Mouse (Mus musculus) bone marrow macrophage, adult 2 months (primary cell): ENCODE data around the gene Slc4a8. TPM values are rescaled to one million over a fixed set of nuclear protein-coding genes. Genes with fewer than 3 reads are reported as not detected.

Experiments
- H3K27ac ChIP-seq: 2 replicates; pipeline ENCODE4 v1.5.1; 2012; ENCODE audit warnings: low read depth, low read length; ENCODE audit not compliant: insufficient read depth
- H3K4me1 ChIP-seq: 2 replicates; pipeline ENCODE4 v1.6.1; 2012; ENCODE audit warnings: low read length; ENCODE audit not compliant: control insufficient read depth, insufficient read depth
- H3K4me3 ChIP-seq: 2 replicates; pipeline ENCODE4 v1.5.1; 2012; ENCODE audit warnings: mild to moderate bottlenecking, low read length, moderate library complexity; ENCODE audit not compliant: insufficient read depth
- CTCF ChIP-seq: IDR thresholded peaks from 2 replicates; pipeline ENCODE4 v1.5.1; 2012; ENCODE audit warnings: low read depth, mild to moderate bottlenecking, low read length, moderate library complexity
- POLR2A ChIP-seq: IDR thresholded peaks from 2 replicates; pipeline ENCODE4 v1.6.1; 2012; ENCODE audit warnings: mild to moderate bottlenecking, low read depth, low read length, borderline replicate concordance
- polyA plus RNA-seq: library from polyadenylated mRNA; stranded (reverse); fragments of >200 nt; gene quantifications from 2 replicates; pipeline ENCODE4 v1.2.4, GENCODE M21; 2012; ENCODE audit not compliant: missing spikeins, insufficient read depth, insufficient read length

The Slc4a8 gene
- polyA plus RNA-seq, 1 experiment = not detected

DNA sequence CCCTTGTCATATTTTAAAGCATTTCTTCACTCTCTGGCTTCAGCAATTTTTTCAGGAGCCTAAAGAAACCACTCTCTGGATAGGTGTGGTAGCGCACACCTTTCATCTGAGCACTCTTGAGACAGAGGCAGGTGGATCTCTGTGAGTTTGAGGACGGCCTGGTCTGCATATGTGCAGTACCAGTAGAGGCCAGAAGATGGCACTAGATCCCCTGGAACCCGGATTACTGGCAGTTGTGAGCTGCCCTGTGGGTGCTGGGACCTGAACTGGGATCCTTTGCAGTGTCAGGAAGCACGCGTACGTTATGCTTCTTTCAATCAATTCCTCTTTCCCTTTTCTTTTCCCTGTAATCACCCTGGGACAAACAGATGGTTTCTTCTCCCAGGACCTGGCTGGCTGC is 85.6 kb downstream of the Slc4a8 start:
- H3K27ac ChIP-seq = no peak overlapping the region
- no peak overlapping the region for H3K4me3 ChIP-seq
- H3K4me1 ChIP-seq = no peaks in the 10 kb centered on the region
- TF ChIP-seq CTCF = no peak
- no peak for TF ChIP-seq POLR2A

- no peak overlapping the region for H3K4me3 ChIP-seq
- H3K4me1 ChIP-seq = no peaks in the 10 kb centered on the region
- no peak overlapping the region for H3K27ac ChIP-seq
- TF ChIP-seq POLR2A = no peak
- no peak for TF ChIP-seq CTCF
These were observed 96.0 kb downstream of the Slc4a8 start for GRCm38 (mm10) chr15:100857586-100857985.

DNA sequence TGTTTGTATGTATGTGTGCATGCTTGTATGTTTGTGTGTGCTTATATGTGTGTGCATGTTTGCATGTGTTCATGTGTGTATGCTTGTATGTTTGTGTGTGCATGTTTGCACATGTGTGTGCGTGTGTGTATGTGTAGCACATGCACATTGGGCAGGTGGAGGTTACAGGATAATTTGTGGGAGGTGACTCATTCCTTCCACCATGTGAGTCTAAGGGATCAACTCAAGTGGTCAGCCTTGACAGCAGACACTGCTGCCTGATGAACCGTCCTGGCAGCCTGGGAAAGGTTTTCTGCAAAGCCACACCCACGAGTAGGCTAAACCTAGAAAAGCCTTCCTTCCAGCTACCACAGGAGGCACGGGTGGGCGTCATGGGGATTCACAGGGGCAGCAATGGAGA is 99.3 kb downstream of the Slc4a8 start:
- TF ChIP-seq POLR2A = no peak
- TF ChIP-seq CTCF = no peak
- no peaks in the 10 kb centered on the region for H3K4me1 ChIP-seq
- no peak overlapping the region for H3K4me3 ChIP-seq
- H3K27ac ChIP-seq = no peak overlapping the region

DNA sequence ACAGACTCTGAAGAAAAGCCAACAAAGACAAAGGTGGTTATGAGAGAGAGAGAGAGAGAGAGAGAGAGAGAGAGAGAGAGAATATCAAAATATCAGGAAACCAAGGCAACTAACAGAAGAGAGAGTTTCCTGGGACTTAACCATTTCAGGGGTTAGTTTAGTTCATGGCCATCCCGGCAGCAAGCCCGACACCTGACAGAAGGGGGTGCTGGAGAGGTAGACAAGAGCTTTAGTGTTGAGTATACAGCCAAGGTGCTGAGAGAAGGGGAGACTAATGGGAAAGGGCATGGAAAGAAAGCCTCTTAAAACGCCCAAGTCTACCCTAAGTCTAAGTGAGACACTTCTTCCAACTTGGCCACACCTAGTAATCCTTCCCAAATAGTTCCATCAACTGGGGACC is 104.0 kb downstream of the Slc4a8 start:
- no peak overlapping the region for H3K4me3 ChIP-seq
- TF ChIP-seq CTCF = no peak
- no peak for TF ChIP-seq POLR2A
- H3K27ac ChIP-seq = no peak overlapping the region
- H3K4me1 ChIP-seq = 0 out of 2 replicates have a peak, but pooled peaks cover 3% of the 10 kb centered on the region

DNA sequence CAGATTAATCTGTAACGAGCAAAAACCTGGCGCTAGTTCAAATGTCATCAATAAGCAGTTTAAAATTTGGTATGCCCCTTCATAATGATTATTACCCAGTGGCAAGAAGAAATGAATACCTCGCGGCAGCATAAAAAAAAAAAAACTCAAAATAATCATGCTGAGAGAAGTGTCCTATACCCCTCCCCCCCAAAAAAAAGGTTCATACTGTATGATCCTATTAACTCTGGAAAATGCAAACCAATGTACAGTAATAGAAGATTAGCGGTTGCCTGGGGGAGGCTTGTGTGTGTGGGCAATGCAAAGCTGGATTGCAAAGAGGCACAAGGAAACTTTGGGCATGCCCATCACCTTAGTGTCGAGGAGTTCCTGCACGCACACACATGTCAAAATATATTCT is 108.0 kb downstream of the Slc4a8 start, which contains the start of gene Scn8a:
TSS of gene Scn8a (plus strand) at position 301 of the 400 bp plus-strand sequence.
- no peak within 1 kb of the TSS for H3K27ac ChIP-seq
- TF ChIP-seq POLR2A = no peak
- TF ChIP-seq CTCF = no peak
- peak within 1 kb of the TSS; percentile 38 for H3K4me3 ChIP-seq
- 0 out of 2 replicates have a peak, but pooled peaks cover 3% of the 10 kb centered on the region for H3K4me1 ChIP-seq

- H3K4me1 ChIP-seq = 0 out of 2 replicates have a peak, but pooled peaks cover 3% of the 10 kb centered on the region
These were observed 108.6 kb downstream of the Slc4a8 start for GRCm38 (mm10) chr15:100870001-100870774.

DNA sequence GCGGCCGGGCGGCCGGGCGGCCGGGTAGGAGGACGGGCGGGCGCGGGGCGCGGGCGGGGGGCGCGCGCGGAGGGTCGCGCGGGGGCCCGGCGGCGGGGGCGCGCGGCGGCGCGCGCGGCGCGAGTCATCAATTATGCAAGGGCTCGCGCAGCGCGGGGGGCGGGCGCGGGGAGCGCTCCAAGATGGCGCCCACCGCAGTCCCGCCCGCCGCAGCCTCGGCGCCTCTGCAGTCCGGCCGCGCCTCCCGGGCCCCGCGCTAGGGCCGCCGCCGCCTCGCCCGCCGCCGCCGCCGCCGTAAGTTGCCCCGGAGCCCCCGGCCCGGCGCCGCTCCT is 109.2 kb downstream of the Slc4a8 start:
- H3K4me1 ChIP-seq = 0 out of 2 replicates have a peak, but pooled peaks cover 3% of the 10 kb centered on the region
- H3K4me3 ChIP-seq = peak overlapping the region; percentile 35
- no peak overlapping the region for H3K27ac ChIP-seq
- TF ChIP-seq CTCF (no peak), POLR2A (no peak)

More at GRCm38 (mm10) chr15:100870001-100870774, 108.6 kb downstream of the Slc4a8 start:
- TF ChIP-seq POLR2A = no peak
- peak; percentile 25; the same call in 1 of the 2 replicates for TF ChIP-seq CTCF
- H3K4me3 ChIP-seq = peak overlapping the region; percentile 38
- H3K27ac ChIP-seq = no peak overlapping the region

DNA sequence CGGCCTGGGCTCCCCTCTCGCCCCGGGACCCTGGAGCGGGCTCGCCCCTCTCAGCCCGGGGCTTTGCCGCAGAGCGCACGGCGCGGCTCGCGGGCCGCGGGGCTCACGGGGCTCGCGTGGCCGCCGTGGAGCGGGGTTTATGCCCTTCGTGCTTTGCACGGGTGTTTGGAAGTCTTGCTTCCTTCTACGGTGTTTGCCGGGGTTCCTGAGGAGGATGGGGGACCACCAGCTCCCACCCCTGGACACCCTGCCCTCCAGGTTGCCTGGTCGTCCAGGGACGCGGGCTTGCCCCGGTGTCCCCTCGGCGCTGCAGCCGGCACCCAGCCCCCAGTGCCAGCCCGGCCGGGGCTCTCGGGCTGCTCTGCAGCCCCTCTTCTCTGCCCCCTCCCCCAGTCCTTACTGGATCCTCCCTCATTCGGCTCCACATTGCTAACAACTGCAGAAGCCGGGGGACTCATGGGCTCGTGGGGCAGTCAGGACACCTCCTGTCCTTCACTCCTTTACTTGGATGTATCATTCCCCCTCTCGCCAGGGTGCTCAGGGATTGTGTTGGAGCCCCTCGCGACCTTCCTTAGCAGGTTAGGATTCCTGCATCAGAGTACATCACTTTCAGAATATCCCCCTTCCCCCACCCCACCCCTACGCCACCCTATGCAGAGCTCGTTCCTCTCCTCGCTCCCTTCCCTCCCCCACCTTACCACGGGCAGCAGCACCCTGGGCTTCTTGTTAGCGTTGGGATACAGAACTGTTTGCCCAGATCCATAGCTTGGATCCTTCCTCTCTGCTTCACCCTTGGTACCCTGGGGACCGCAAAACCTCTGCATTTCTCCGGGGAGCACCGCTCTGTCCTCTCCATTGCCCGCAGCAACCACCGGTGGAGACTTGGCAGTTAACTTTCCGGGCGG is 109.8 kb downstream of the Slc4a8 start:
- Histone ChIP-seq H3K27ac (no peak overlapping the region), H3K4me3 (peak overlapping the region; percentile 35), H3K4me1 (0 out of 2 replicates have a peak, but pooled peaks cover 3% of the 10 kb centered on the region)
- no peak for TF ChIP-seq POLR2A
- no peak for TF ChIP-seq CTCF

DNA sequence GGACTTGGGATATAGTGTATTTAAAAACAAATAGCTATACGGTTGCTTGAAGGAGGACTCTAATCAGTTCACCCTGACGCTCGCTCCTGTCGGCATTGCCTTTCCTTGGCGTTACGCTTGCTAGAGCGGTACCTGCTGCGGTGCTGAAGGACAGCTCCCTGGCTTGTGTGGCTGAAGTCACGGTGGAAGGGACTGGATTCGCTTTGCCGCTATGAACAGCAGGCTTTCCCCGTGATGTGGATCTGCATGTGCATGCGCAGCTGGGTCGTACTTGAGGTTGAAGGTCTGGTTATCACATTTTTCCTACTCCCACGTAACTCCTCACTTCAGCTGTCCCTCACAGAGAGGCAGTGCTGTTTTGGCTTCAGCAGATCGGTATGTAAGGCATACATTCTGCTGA is 111.6 kb downstream of the Slc4a8 start:
- Histone ChIP-seq H3K4me3 (no peak overlapping the region), H3K4me1 (0 out of 2 replicates have a peak, but pooled peaks cover 3% of the 10 kb centered on the region), H3K27ac (no peak overlapping the region)
- TF ChIP-seq CTCF (no peak), POLR2A (no peak)

Other genes with a start within 250 kb of the Slc4a8 start
- gene Tfcp2, start 209.7 kb upstream of the Slc4a8 start, polyA plus RNA-seq = 9.4 and 10.2 TPM in 2 replicates
- 23.4 and 27.0 TPM in 2 replicates for gene Pou6f1, start 161.8 kb upstream of the Slc4a8 start, polyA plus RNA-seq
- 466 and 503 TPM in 2 replicates for gene Dazap2, start 146.4 kb upstream of the Slc4a8 start, polyA plus RNA-seq
- gene Smagp, start 124.8 kb upstream of the Slc4a8 start, polyA plus RNA-seq = 94.1 and 103 TPM in 2 replicates
- gene Bin2, start 92.2 kb upstream of the Slc4a8 start, polyA plus RNA-seq = 132 and 135 TPM in 2 replicates
- gene Cela1, start 73.8 kb upstream of the Slc4a8 start, polyA plus RNA-seq = 4.9 and 5.1 TPM in 2 replicates
- 11.5 and 14.9 TPM in 2 replicates for gene Galnt6, start 32.4 kb upstream of the Slc4a8 start, polyA plus RNA-seq
- not detected in 2 replicates for gene Scn8a, start 108.1 kb downstream of the Slc4a8 start, polyA plus RNA-seq